Mouse (Mus musculus) adrenal gland, adult 18-20 months (tissue): Measurements from ENCODE around the gene Capn2. TPM values are rescaled to one million over a fixed set of nuclear protein-coding genes. Genes with fewer than 3 reads are reported as not detected.

Source experiments
- DNase-seq, 2 experiments: peaks; one replicate each; pipeline ENCODE4 v3.0.0; 2021 to 2022; ENCODE audit warnings: low spot score in 2 of 2
- long read RNA-seq, 2 experiments: library from polyadenylated mRNA; stranded (forward); transcript quantifications; one replicate each; pipeline ENCODE4 v2.0.0; 2021
- total RNA-seq, 2 experiments: library from RNA; stranded (reverse); gene quantifications; 1 replicate in 1 of 2; 2 replicates in 1 of 2; pipeline ENCODE4 v1.2.3; 2021

Capn2 gene
- 100 to 1,000 TPM in 1 of 2 experiments, 10 to 100 TPM in 1; 63.1 to 122 TPM for total RNA-seq
- long read RNA-seq, experiment 1, partial matches to known transcripts: 2 of 176 reads
- long read RNA-seq, experiment 1, other reads (novel, unspliced or antisense): 174 of 176 reads
- long read RNA-seq, experiment 2, partial matches to known transcripts: 36 of 280 reads
- long read RNA-seq, experiment 2, other reads (novel, unspliced or antisense): 244 of 280 reads

- DNase-seq: peak; percentile 86 to 87
Measured at GRCm38 (mm10) chr1:182516758-182517676, at the start of gene Capn2. Gene Capn2 (minus strand): TSS chr1:182517608.

GRCm38 (mm10) chr1:182565351-182565835, 48.0 kb upstream of the Capn2 start:
- DNase-seq: no peak

- DNase-seq: no peak
Measured at GRCm38 (mm10) chr1:182564408-182565120, 47.2 kb upstream of the Capn2 start, which contains the start of gene Capn8. Gene Capn8 (plus strand): TSS chr1:182565007.

- no peak for DNase-seq
Measured at GRCm38 (mm10) chr1:182562576-182563370, 45.4 kb upstream of the Capn2 start.

- no peak for DNase-seq
Measured at GRCm38 (mm10) chr1:182561945-182562514, 44.6 kb upstream of the Capn2 start.

GRCm38 (mm10) chr1:182560390-182561098, 43.1 kb upstream of the Capn2 start:
- peak in 1 of 2 experiments; percentile 37 for DNase-seq

GRCm38 (mm10) chr1:182559530-182559929, 42.1 kb upstream of the Capn2 start:
- DNase-seq: no peak

GRCm38 (mm10) chr1:182558271-182558670, 40.9 kb upstream of the Capn2 start:
- no peak for DNase-seq

GRCm38 (mm10) chr1:182553649-182554375, 36.4 kb upstream of the Capn2 start:
- peak; percentile 46 to 53 for DNase-seq

- no peak for DNase-seq
Measured at GRCm38 (mm10) chr1:182550761-182551160, 33.4 kb upstream of the Capn2 start.

GRCm38 (mm10) chr1:182543906-182544305, 26.5 kb upstream of the Capn2 start:
- no peak for DNase-seq

- DNase-seq: no peak
Measured at GRCm38 (mm10) chr1:182543136-182543535, 25.7 kb upstream of the Capn2 start.

- no peak for DNase-seq
Measured at GRCm38 (mm10) chr1:182542110-182542509, 24.7 kb upstream of the Capn2 start.

- peak in 1 of 2 experiments; percentile 56 for DNase-seq
Measured at GRCm38 (mm10) chr1:182539023-182539940, 21.9 kb upstream of the Capn2 start.

GRCm38 (mm10) chr1:182535080-182535481, 17.7 kb upstream of the Capn2 start:
- DNase-seq: no peak

GRCm38 (mm10) chr1:182533583-182533982, 16.2 kb upstream of the Capn2 start:
- DNase-seq: no peak
